Mouse (Mus musculus): ENCODE data around the gene Caskin1. TPM values are rescaled to one million over a fixed set of nuclear protein-coding genes. Genes with fewer than 3 reads are reported as not detected.
A peak's percentile ranks its signal among the peaks of the same experiment; 100 is the strongest.

The Caskin1 gene
- polyA plus RNA-seq (2012; rRNA removed), result 0.40 and 0.47 TPM in 2 replicates

DNA sequence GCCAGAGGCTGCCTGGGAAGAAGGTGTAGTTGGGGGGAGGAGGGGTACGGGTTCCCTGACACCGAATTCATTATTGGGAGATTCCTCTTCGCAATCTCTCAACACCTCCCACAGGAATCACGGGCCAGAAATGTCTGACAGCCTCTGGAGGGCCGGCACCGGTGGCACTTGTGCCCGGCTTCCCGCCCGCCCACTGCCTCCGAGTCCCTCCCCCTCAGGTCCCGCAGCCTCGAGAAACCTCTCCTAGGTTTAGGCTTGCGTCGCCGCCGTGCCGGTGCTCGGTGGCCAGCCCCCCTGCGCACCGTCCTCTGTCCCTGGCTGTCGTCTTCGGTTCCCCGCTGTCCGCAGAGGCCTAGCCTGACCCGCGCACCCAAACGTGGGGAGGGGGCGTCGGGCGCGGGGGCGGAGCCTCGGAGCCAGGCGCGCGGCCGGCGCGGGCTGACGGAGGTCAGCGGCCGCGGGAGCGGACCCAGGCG lies at the start of gene Caskin1:
Caskin1 (plus strand) TSS at position 416 of the 476 bp plus-strand sequence.
- WGBS, result 3% methylated on average over 41 of the region's 45 CpGs
- Histone ChIP-seq H3K4me3 (ENCODE audit: extremely low read depth, insufficient read depth, insufficient read length) (peak within 1 kb of the TSS; percentile 56), H3K27ac (ENCODE audit: insufficient read depth, low read length) (no peak within 1 kb of the TSS), H3K4me1 (ENCODE audit: control insufficient read depth, insufficient read depth, insufficient read length) (peaks cover 10% of the 10 kb centered on the region; the same call in 1 of the 2 replicates), H3K27me3 (ENCODE audit: control insufficient read depth, insufficient read depth, low read length) (peaks cover 20% of the 10 kb centered on the region), H3K36me3 (ENCODE audit: control insufficient read depth, insufficient read depth, low read length) (no peaks in the 10 kb centered on the region)
- DNase-seq (ENCODE audit: low read depth in 1 of 2, low spot score in 2 of 2), result no peak
- TF ChIP-seq CTCF (IDR thresholded peaks at IDR 0.05; ENCODE audit: extremely low read depth, insufficient read depth, insufficient read length, insufficient replicate concordance), result no peak
- no peak for TF ChIP-seq POLR2A (IDR thresholded peaks at IDR 0.05; ENCODE audit: low read depth, low read length)

- TF ChIP-seq POLR2A (IDR thresholded peaks at IDR 0.05; ENCODE audit: low read depth, low read length) (no peak), CTCF (IDR thresholded peaks at IDR 0.05; ENCODE audit: extremely low read depth, insufficient read depth, insufficient read length, insufficient replicate concordance) (no peak)
- Histone ChIP-seq H3K27ac (ENCODE audit: insufficient read depth, low read length) (no peak overlapping the region), H3K27me3 (ENCODE audit: control insufficient read depth, insufficient read depth, low read length) (no peaks in the 10 kb centered on the region), H3K4me3 (ENCODE audit: extremely low read depth, insufficient read depth, insufficient read length) (no peak overlapping the region), H3K36me3 (ENCODE audit: control insufficient read depth, insufficient read depth, low read length) (peaks cover 29% of the 10 kb centered on the region), H3K4me1 (ENCODE audit: control insufficient read depth, insufficient read depth, insufficient read length) (no peaks in the 10 kb centered on the region)
- WGBS, result 96% methylated on average over 8 of the region's 8 CpGs
- DNase-seq (ENCODE audit: low read depth in 1 of 2, low spot score in 2 of 2), result no peak
Observed at GRCm38 (mm10) chr17:24440377-24440776, 48.0 kb upstream of the Caskin1 start.

GRCm38 (mm10) chr17:24441148-24441547 lies 47.3 kb upstream of the Caskin1 start:
- H3K4me3 ChIP-seq (ENCODE audit: extremely low read depth, insufficient read depth, insufficient read length), result no peak overlapping the region

DNA sequence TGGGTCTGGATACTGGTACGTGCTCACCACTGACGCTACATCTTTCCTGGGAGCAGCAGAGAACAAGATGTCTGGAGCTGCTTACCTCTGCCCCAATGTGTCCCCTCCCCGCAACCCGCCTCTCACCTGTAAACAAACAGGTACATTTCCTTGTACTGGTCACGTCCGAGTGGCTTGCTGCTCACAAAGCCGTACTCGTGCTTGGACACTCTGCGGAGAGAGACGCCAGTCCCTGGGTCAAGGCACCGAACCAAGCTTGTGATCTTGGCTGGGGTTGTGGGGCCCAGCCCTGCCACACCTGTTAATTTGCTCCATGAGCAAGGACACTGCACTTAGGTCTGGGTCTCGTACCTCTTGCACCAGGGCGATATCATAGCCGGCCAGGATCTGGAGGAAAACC lies 46.3 kb upstream of the Caskin1 start:
- no peak overlapping the region for H3K4me3 ChIP-seq (ENCODE audit: extremely low read depth, insufficient read depth, insufficient read length)
- TF ChIP-seq CTCF (IDR thresholded peaks at IDR 0.05; ENCODE audit: extremely low read depth, insufficient read depth, insufficient read length, insufficient replicate concordance) (no peak), POLR2A (IDR thresholded peaks at IDR 0.05; ENCODE audit: low read depth, low read length) (no peak)
- H3K27ac ChIP-seq (ENCODE audit: insufficient read depth, low read length), result no peak overlapping the region
- H3K36me3 ChIP-seq (ENCODE audit: control insufficient read depth, insufficient read depth, low read length), result peaks cover 45% of the 10 kb centered on the region
- H3K27me3 ChIP-seq (ENCODE audit: control insufficient read depth, insufficient read depth, low read length), result no peaks in the 10 kb centered on the region
- no peaks in the 10 kb centered on the region for H3K4me1 ChIP-seq (ENCODE audit: control insufficient read depth, insufficient read depth, insufficient read length)
- DNase-seq (ENCODE audit: low read depth in 1 of 2, low spot score in 2 of 2), result no peak
- WGBS, result 96% methylated on average over 14 of the region's 14 CpGs

More at GRCm38 (mm10) chr17:24441148-24441547, 47.3 kb upstream of the Caskin1 start:
- no peaks in the 10 kb centered on the region for H3K27me3 ChIP-seq (ENCODE audit: control insufficient read depth, insufficient read depth, low read length)
- WGBS, result 66% methylated on average over 2 of the region's 2 CpGs
- no peak for DNase-seq (ENCODE audit: low read depth in 1 of 2, low spot score in 2 of 2)
- no peaks in the 10 kb centered on the region for H3K4me1 ChIP-seq (ENCODE audit: control insufficient read depth, insufficient read depth, insufficient read length)
- peaks cover 36% of the 10 kb centered on the region for H3K36me3 ChIP-seq (ENCODE audit: control insufficient read depth, insufficient read depth, low read length)
- TF ChIP-seq CTCF (IDR thresholded peaks at IDR 0.05; ENCODE audit: extremely low read depth, insufficient read depth, insufficient read length, insufficient replicate concordance) (no peak), POLR2A (IDR thresholded peaks at IDR 0.05; ENCODE audit: low read depth, low read length) (no peak)
- no peak overlapping the region for H3K27ac ChIP-seq (ENCODE audit: insufficient read depth, low read length)

DNA sequence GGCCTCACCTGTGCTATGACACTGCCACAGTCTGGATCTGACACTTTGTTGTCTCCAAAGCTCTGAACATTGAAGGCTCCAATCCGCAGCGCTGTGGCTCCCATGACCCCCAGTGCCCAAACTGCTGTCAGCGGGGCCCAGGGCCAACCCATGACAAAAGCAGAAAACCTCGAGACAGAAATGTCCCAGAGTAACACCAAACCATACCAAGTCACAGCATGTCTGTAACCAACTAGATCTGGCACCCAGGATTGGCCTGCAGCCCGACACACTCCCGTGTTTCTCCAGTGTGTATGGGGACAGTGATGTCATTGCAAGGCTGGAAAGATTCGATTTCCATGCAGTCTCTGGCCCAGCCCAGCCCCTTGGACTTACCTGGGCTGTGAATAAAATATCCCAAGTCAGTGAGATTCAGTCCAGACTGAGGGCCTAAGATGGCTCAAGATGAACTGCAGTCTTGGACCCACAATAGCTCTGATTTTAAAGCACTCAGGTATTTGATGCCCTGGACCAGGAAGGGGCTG lies 45.7 kb upstream of the Caskin1 start, which contains the start of gene Dnase1l2:
Dnase1l2 (minus strand) TSS at position 474 of the 524 bp plus-strand sequence.
- TF ChIP-seq CTCF (IDR thresholded peaks at IDR 0.05; ENCODE audit: extremely low read depth, insufficient read depth, insufficient read length, insufficient replicate concordance), result no peak
- no peak for TF ChIP-seq POLR2A (IDR thresholded peaks at IDR 0.05; ENCODE audit: low read depth, low read length)
- 81% methylated on average over 7 of the region's 7 CpGs for WGBS
- H3K27ac ChIP-seq (ENCODE audit: insufficient read depth, low read length), result no peak within 1 kb of the TSS
- H3K36me3 ChIP-seq (ENCODE audit: control insufficient read depth, insufficient read depth, low read length), result peaks cover 48% of the 10 kb centered on the region
- H3K27me3 ChIP-seq (ENCODE audit: control insufficient read depth, insufficient read depth, low read length), result no peaks in the 10 kb centered on the region
- H3K4me1 ChIP-seq (ENCODE audit: control insufficient read depth, insufficient read depth, insufficient read length), result no peaks in the 10 kb centered on the region
- no peak within 1 kb of the TSS for H3K4me3 ChIP-seq (ENCODE audit: extremely low read depth, insufficient read depth, insufficient read length)
- no peak for DNase-seq (ENCODE audit: low read depth in 1 of 2, low spot score in 2 of 2)

DNA sequence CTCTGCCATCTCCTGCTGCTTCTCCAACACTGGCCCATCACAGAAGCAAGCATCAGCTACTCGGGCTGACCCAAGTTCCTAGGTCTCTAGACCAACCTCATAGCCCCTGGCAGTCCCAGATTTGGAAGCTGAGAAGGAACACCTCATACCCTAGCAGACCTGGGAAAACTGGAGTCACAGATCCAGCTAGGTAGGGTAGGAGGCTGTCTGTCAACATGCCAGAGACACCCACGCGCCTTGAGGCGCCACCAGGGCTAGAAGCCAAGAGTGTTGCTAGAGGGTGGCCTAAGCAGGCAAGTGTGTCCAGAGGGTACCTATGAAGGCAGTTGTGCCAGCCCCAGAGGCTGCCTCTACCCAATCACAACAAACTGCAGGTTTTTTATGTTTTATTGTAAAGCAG lies 45.0 kb upstream of the Caskin1 start:
- no peak for DNase-seq (ENCODE audit: low read depth in 1 of 2, low spot score in 2 of 2)
- 87% methylated on average over 4 of the region's 4 CpGs for WGBS
- Histone ChIP-seq H3K36me3 (ENCODE audit: control insufficient read depth, insufficient read depth, low read length) (peaks cover 52% of the 10 kb centered on the region), H3K27ac (ENCODE audit: insufficient read depth, low read length) (no peak overlapping the region), H3K27me3 (ENCODE audit: control insufficient read depth, insufficient read depth, low read length) (no peaks in the 10 kb centered on the region), H3K4me1 (ENCODE audit: control insufficient read depth, insufficient read depth, insufficient read length) (no peaks in the 10 kb centered on the region), H3K4me3 (ENCODE audit: extremely low read depth, insufficient read depth, insufficient read length) (no peak overlapping the region)
- no peak for TF ChIP-seq POLR2A (IDR thresholded peaks at IDR 0.05; ENCODE audit: low read depth, low read length)
- TF ChIP-seq CTCF (IDR thresholded peaks at IDR 0.05; ENCODE audit: extremely low read depth, insufficient read depth, insufficient read length, insufficient replicate concordance), result no peak

- H3K27me3 ChIP-seq (ENCODE audit: control insufficient read depth, insufficient read depth, low read length), result no peaks in the 10 kb centered on the region
- H3K36me3 ChIP-seq (ENCODE audit: control insufficient read depth, insufficient read depth, low read length), result peaks cover 50% of the 10 kb centered on the region
- H3K4me1 ChIP-seq (ENCODE audit: control insufficient read depth, insufficient read depth, insufficient read length), result no peaks in the 10 kb centered on the region
- no peak overlapping the region for H3K4me3 ChIP-seq (ENCODE audit: extremely low read depth, insufficient read depth, insufficient read length)
- WGBS, result 81% methylated on average over 8 of the region's 8 CpGs
- DNase-seq (ENCODE audit: low read depth in 1 of 2, low spot score in 2 of 2), result no peak
- TF ChIP-seq POLR2A (IDR thresholded peaks at IDR 0.05; ENCODE audit: low read depth, low read length) (no peak), CTCF (IDR thresholded peaks at IDR 0.05; ENCODE audit: extremely low read depth, insufficient read depth, insufficient read length, insufficient replicate concordance) (no peak)
- H3K27ac ChIP-seq (ENCODE audit: insufficient read depth, low read length), result no peak overlapping the region
Observed at GRCm38 (mm10) chr17:24446590-24446989, 41.8 kb upstream of the Caskin1 start.

Measured in spleen, adult 2 months (tissue).